Mouse (Mus musculus) E14TG2a.4 (cell line): ENCODE data around the gene Gbf1.
A peak's percentile ranks its signal among the peaks of the same experiment; 100 is the strongest.

ENCODE experiments used
- H3K27me3 ChIP-seq: 2 replicates; pipeline ENCODE4 v1.6.1; 2014; ENCODE audit warnings: low read length, control low read depth; ENCODE audit not compliant: insufficient read depth
- H3K36me3 ChIP-seq: 2 replicates; pipeline ENCODE4 v1.6.1; 2014; ENCODE audit warnings: low read length, control low read depth; ENCODE audit not compliant: insufficient read depth
- H3K4me1 ChIP-seq: replicated peaks from 2 replicates; pipeline ENCODE4 v1.6.1; 2014; ENCODE audit warnings: low read depth, low read length, control low read depth
- H3K4me3 ChIP-seq: replicated peaks from 2 replicates; pipeline ENCODE4 v1.5.1; 2014; ENCODE audit warnings: mild to moderate bottlenecking, low read length
- H3K9me3 ChIP-seq: 2 replicates; pipeline ENCODE4 v1.6.1; 2014; ENCODE audit warnings: low read length, control low read depth
- CTCF ChIP-seq: conservative IDR thresholded peaks from 2 replicates; pipeline ENCODE4 v1.5.1; 2014; ENCODE audit warnings: low read length
- NANOG ChIP-seq: IDR thresholded peaks from 2 replicates; pipeline ENCODE4 v1.6.1; 2014; ENCODE audit warnings: borderline replicate concordance, low read length, mixed read lengths
- POU5F1 ChIP-seq: IDR thresholded peaks from 2 replicates; pipeline ENCODE4 v1.6.1; 2014; ENCODE audit warnings: low read length, borderline replicate concordance

Gene Gbf1

GRCm38 (mm10) chr19:46286047-46286446 is 133.7 kb downstream of the Gbf1 start:
- Histone ChIP-seq H3K9me3 (no peaks in the 10 kb centered on the region), H3K4me3 (no peak overlapping the region), H3K27me3 (peaks cover under 1% of the 10 kb centered on the region), H3K4me1 (peaks cover 32% of the 10 kb centered on the region), H3K36me3 (peaks cover 50% of the 10 kb centered on the region)
- no peak for TF ChIP-seq NANOG
- TF ChIP-seq POU5F1 = no peak
- TF ChIP-seq CTCF = no peak

DNA sequence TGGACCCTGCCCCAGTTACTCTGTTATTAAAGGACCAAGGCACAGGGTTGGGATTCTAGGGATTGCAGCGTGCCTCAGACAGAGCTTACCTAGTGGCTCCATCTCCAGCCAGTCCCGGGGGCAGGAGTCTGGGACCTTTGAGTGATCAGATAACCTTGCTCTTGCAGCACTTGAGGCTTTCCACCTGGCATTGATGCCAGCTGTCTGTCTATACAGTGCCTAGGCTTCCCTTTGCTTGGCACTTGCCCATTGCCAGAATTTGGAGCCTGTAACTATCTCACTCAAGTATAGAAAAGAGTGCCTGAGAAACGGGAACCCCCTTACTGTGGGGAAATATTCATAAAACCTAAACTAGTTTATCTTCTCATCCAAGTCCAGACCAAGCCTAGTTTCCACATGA is 134.6 kb downstream of the Gbf1 start:
- Histone ChIP-seq H3K9me3 (no peaks in the 10 kb centered on the region), H3K4me1 (peaks cover 32% of the 10 kb centered on the region), H3K4me3 (no peak overlapping the region), H3K36me3 (peaks cover 42% of the 10 kb centered on the region), H3K27me3 (peaks cover 7% of the 10 kb centered on the region)
- TF ChIP-seq NANOG (no peak), POU5F1 (no peak), CTCF (no peak)

- Histone ChIP-seq H3K4me1 (peaks cover 26% of the 10 kb centered on the region), H3K4me3 (no peak overlapping the region), H3K36me3 (peaks cover 42% of the 10 kb centered on the region), H3K9me3 (no peaks in the 10 kb centered on the region), H3K27me3 (peaks cover 14% of the 10 kb centered on the region)
- TF ChIP-seq NANOG (no peak), POU5F1 (no peak), CTCF (no peak)
These were observed 135.3 kb downstream of the Gbf1 start for GRCm38 (mm10) chr19:46287566-46287965.

- peaks cover 24% of the 10 kb centered on the region for H3K27me3 ChIP-seq
- H3K9me3 ChIP-seq = no peaks in the 10 kb centered on the region
- peaks cover 8% of the 10 kb centered on the region for H3K4me1 ChIP-seq
- peaks cover 14% of the 10 kb centered on the region for H3K36me3 ChIP-seq
- H3K4me3 ChIP-seq = no peak overlapping the region
- TF ChIP-seq NANOG (no peak), CTCF (no peak), POU5F1 (no peak)
These were observed 138.3 kb downstream of the Gbf1 start for GRCm38 (mm10) chr19:46290535-46291105.

DNA sequence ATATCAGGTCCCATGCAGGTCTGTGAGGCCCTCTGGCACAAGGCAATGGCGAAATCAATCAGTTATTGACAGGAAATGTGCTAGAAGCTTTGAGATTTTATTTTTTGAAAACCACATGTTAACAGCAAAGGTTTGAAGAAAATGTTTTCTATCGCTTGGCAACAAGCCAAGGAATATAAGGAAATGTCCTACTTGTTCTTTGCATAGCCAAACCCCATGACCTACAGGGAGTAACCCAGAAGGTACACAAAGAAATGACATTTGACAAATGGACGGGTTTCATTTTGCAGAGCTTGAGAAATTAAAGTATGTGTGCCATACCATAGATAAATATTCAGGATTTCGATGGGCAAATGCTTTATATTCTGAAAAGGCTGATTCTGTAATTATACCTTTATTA is 144.6 kb downstream of the Gbf1 start:
- peaks cover 35% of the 10 kb centered on the region for H3K27me3 ChIP-seq
- H3K36me3 ChIP-seq = no peaks in the 10 kb centered on the region
- no peaks in the 10 kb centered on the region for H3K4me1 ChIP-seq
- no peak for TF ChIP-seq NANOG
- no peak for TF ChIP-seq POU5F1
- TF ChIP-seq CTCF = no peak
- no peak overlapping the region for H3K4me3 ChIP-seq
- no peaks in the 10 kb centered on the region for H3K9me3 ChIP-seq

DNA sequence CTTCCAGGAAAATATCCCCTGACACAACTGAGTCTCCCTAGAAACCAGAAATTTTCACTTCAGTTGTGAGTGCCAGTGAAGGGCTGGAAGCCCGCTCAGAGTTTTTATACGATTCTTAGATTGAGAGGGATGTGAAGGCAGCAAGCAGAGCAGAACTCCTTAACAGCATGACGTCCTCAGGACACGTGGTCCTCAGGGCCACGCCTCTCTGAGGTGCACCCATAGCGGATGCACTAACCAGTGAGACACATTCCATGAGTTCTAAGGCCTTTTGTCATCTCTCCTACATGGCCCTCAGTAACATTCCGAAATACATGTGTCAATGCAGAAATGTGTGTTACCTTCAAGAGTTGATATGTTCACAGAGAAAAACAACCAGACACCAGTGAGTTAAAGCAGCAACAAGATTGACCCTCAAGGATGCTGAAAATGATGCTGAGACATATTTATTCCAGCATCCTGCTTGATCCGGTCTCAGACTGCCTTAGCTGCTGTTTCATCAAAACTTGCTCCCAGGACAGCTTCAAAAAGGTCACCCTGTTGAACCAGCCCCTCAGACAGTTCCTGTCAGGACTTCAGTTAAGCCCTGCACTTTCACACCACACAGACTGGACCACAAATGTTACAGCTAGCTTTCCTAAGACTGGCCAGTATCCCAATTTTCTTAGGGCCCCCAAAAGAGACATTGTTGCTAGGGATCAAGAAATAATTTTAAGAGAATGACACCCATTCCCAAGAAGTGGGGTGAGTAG is 148.2 kb downstream of the Gbf1 start:
- peaks cover 12% of the 10 kb centered on the region for H3K4me1 ChIP-seq
- H3K27me3 ChIP-seq = peaks cover 36% of the 10 kb centered on the region
- no peak overlapping the region for H3K4me3 ChIP-seq
- H3K9me3 ChIP-seq = no peaks in the 10 kb centered on the region
- H3K36me3 ChIP-seq = no peaks in the 10 kb centered on the region
- no peak for TF ChIP-seq NANOG
- TF ChIP-seq CTCF = no peak
- TF ChIP-seq POU5F1 = no peak

- 0 out of 2 replicates have a peak, but pooled peaks cover 5% of the 10 kb centered on the region for H3K36me3 ChIP-seq
- TF ChIP-seq POU5F1 (no peak), NANOG (no peak), CTCF (no peak)
These were observed 150.2 kb downstream of the Gbf1 start for GRCm38 (mm10) chr19:46302551-46302950.

GRCm38 (mm10) chr19:46303251-46304215 is 151.2 kb downstream of the Gbf1 start:
- H3K36me3 ChIP-seq = 0 out of 2 replicates have a peak, but pooled peaks cover 6% of the 10 kb centered on the region
- H3K9me3 ChIP-seq = no peaks in the 10 kb centered on the region
- TF ChIP-seq POU5F1 (no peak), CTCF (no peak), NANOG (no peak)
- peaks cover 31% of the 10 kb centered on the region for H3K4me1 ChIP-seq
- peaks cover 59% of the 10 kb centered on the region for H3K27me3 ChIP-seq
- peak overlapping the region; percentile 87 for H3K4me3 ChIP-seq

More at GRCm38 (mm10) chr19:46302551-46302950, 150.2 kb downstream of the Gbf1 start:
- H3K27me3 ChIP-seq = peaks cover 52% of the 10 kb centered on the region
- H3K9me3 ChIP-seq = no peaks in the 10 kb centered on the region
- peaks cover 22% of the 10 kb centered on the region for H3K4me1 ChIP-seq
- no peak overlapping the region for H3K4me3 ChIP-seq
